Mouse (Mus musculus): ENCODE measurements around the gene Dqx1.

- no peak for TF ChIP-seq POLR2A (IDR thresholded peaks at IDR 0.05; ENCODE audit: extremely low read depth, insufficient read depth, low read length)
- TF ChIP-seq CTCF (IDR thresholded peaks at IDR 0.05; ENCODE audit: low read depth, low read length): no peak
These were observed 30.4 kb upstream of the Dqx1 start for GRCm38 (mm10) chr6:83027293-83027692.
